ENCODE assay signal across 12 mouse cellular contexts in the genomic region with DNA sequence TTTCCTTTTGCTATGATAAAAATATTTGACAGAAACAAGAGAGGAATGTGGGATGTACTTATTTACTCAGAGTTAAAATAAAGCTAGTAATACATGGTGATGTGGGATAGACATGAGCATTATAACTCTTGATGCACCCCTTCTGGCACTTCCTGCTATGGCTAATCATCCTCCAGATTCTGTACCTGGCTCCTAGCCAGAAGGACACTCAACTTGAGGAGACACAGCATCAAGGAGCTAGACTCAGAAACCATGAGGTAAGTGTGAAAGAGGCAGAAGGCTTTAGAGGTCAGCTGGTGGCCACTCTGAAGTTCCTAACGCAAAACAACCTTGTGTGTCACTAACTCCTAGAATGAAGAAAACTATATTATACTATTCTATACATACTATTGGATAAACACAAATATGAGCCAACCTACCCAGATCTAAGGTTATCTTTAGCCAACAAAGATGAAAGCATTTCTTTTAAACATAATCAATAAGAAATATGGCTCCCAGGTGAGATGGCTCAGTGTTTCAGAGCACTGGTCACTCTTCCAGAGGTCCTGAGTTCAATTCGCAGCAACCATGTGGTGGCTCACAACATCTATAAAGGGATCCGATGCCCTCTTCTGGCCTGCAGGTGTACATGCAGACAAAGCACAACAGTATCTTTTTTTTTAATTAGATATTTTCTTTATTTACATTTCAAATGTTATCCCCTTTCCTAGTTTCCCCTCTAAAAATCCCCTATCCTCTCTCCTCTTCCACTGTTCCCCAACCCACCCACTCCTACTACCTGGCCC. TPM values are rescaled to one million over a fixed set of nuclear protein-coding genes. Genes with fewer than 3 reads are reported as not detected.
A peak's percentile ranks its signal among the peaks of the same experiment; 100 is the strongest.
DNase-seq lines count a peak whose midpoint lies in the region; ATAC-seq and TF ChIP-seq lines count a peak whose summit lies in the region.
"Had no signal": no experiment of that assay in that cellular context is flagged by ENCODE, and none has a peak within 500 bp of the region (broad histone marks: within the 10 kb centered on the region; RNA-seq: fewer than 3 reads in every experiment).

No protein-coding gene starts in this region.

- H3K9me3 ChIP-seq in midbrain, embryonic 13.5 days: 0 out of 2 replicates have a peak, but pooled peaks cover 3% of the 10 kb centered on the region
- H3K9me3 ChIP-seq: limb, embryonic 12.5 days had no signal

- no peak overlapping the region for H3K4me2 ChIP-seq in midbrain, embryonic 13.5 days (replicated peaks)
- H3K4me2 ChIP-seq: limb, embryonic 12.5 days had no signal

- no peak for TF ChIP-seq POLR2A in liver, adult 2 months (IDR thresholded peaks at IDR 0.05; ENCODE audit: extremely low read depth, insufficient read depth, low read length)

- DNase-seq in gastrocnemius, adult 2 months: no peak
- DNase-seq in gastrocnemius, postnatal 25 days: no peak
- DNase-seq in 3T3-L1 (ENCODE audit: low read depth, low spot score) (peak; percentile 60), NIH3T3 (ENCODE audit: low read depth) (peak; percentile 19)
- peak; percentile 12 for DNase-seq in liver, adult 2 months (ENCODE audit: extremely low read depth, low read depth, low spot score)
- DNase-seq in retina, embryonic 14.5 days (ENCODE audit: low spot score): no peak
- no peak for DNase-seq in lung, adult 18-20 months

- intact Hi-C loops in gastrocnemius, adult 2 months (cut with DNase I): no loop called here

- 57% methylated on average over 3 of the region's 3 CpGs for WGBS in liver, adult 2 months
- WGBS in midbrain, embryonic 13.5 days: 70% methylated on average over 3 of the region's 3 CpGs

- no peaks in the 10 kb centered on the region for H3K36me3 ChIP-seq in liver, adult 2 months (ENCODE audit: control insufficient read depth, insufficient read depth, low read length)
- no peaks in the 10 kb centered on the region for H3K36me3 ChIP-seq in midbrain, embryonic 13.5 days
- H3K36me3 ChIP-seq: limb, embryonic 12.5 days had no signal

- ATAC-seq in midbrain, embryonic 13.5 days: no peak

- H3K27ac ChIP-seq in gastrocnemius, adult 2 months: no peak overlapping the region
- no peak overlapping the region for H3K27ac ChIP-seq in liver, adult 2 months (replicated peaks; ENCODE audit: insufficient read depth, low read depth, low read length)
- H3K27ac ChIP-seq in midbrain, embryonic 13.5 days: no peak overlapping the region
- H3K27ac ChIP-seq: limb, embryonic 12.5 days had no signal

- no peaks in the 10 kb centered on the region for H3K27me3 ChIP-seq in liver, adult 2 months (ENCODE audit: control insufficient read depth, insufficient read depth, low read length)
- no peaks in the 10 kb centered on the region for H3K27me3 ChIP-seq in midbrain, embryonic 13.5 days
- H3K27me3 ChIP-seq: limb, embryonic 12.5 days had no signal

- H3K4me1 ChIP-seq in liver, adult 2 months (ENCODE audit: control insufficient read depth, insufficient read depth, low read length): no peaks in the 10 kb centered on the region
- no peaks in the 10 kb centered on the region for H3K4me1 ChIP-seq in midbrain, embryonic 13.5 days (replicated peaks)
- H3K4me1 ChIP-seq: limb, embryonic 12.5 days had no signal

- H3K79me2 ChIP-seq in liver, adult 2 months (ENCODE audit: control insufficient read depth, insufficient read depth, low read length): no peaks in the 10 kb centered on the region

- TF ChIP-seq CTCF in gastrocnemius, adult 2 months (IDR thresholded peaks at IDR 0.05): peak; percentile 29; the same call in 1 of the 2 replicates
- TF ChIP-seq CTCF in liver, adult 2 months (IDR thresholded peaks at IDR 0.05; ENCODE audit: low read depth, low read length): peak; percentile 37; the same call in 1 of the 2 replicates

- no peak overlapping the region for H3K9ac ChIP-seq in liver, adult 2 months (ENCODE audit: low read depth, low read length)
- H3K9ac ChIP-seq in midbrain, embryonic 13.5 days (replicated peaks): no peak overlapping the region
- H3K9ac ChIP-seq: limb, embryonic 12.5 days had no signal

- H3K4me3 ChIP-seq in gastrocnemius, adult 2 months: no peak overlapping the region
- no peak overlapping the region for H3K4me3 ChIP-seq in liver, adult 2 months (ENCODE audit: insufficient read depth, low read depth, low read length)
- no peak overlapping the region for H3K4me3 ChIP-seq in midbrain, embryonic 13.5 days (replicated peaks)
- H3K4me3 ChIP-seq: erythroblast, embryonic 14.5 days; limb, embryonic 12.5 days had no signal

RNA-seq across cellular contexts. Expression of gene Olfr465-ps1, which starts 10.6 kb away (rescaled TPM):
- total RNA-seq in gastrocnemius, adult 2 months (2021): not detected
- not detected for total RNA-seq in gastrocnemius, postnatal 25 days (2021)
- total RNA-seq in liver, adult 2 months (2014; rRNA removed): not detected in 2 replicates
- polyA plus RNA-seq in liver, adult 2 months (2012; rRNA removed): not detected in 2 replicates
- not detected in 2 replicates for polyA plus RNA-seq in midbrain, embryonic 13.5 days (2015; fragmentation: Nextera tagmentation; extraction: Ambion mirVana)
- polyA plus RNA-seq: C2C12; erythroblast, embryonic 14.5 days; heart, embryonic 14.5 days; limb, embryonic 12.5 days had no signal

RNA-seq across cellular contexts. Expression of gene Mfsd14b, which starts 14.5 kb away (rescaled TPM):
- 1 to 10 TPM; 5.6 to 8.6 TPM for total RNA-seq in gastrocnemius, adult 2 months (2021)
- 1 to 10 TPM; 7.5 to 8.3 TPM for total RNA-seq in gastrocnemius, postnatal 25 days (2021)
- total RNA-seq in liver, adult 2 months (2014; rRNA removed): 29.2 and 35.0 TPM in 2 replicates
- polyA plus RNA-seq in liver, adult 2 months (2012; rRNA removed): 10.0 and 11.8 TPM in 2 replicates
- polyA plus RNA-seq in midbrain, embryonic 13.5 days (2015; fragmentation: Nextera tagmentation; extraction: Ambion mirVana): 27.4 and 31.3 TPM in 2 replicates

RNA-seq across cellular contexts. Expression of gene Olfr466, which starts 22.8 kb away (rescaled TPM):
- not detected for total RNA-seq in gastrocnemius, adult 2 months (2021)
- not detected for total RNA-seq in gastrocnemius, postnatal 25 days (2021)
- total RNA-seq in liver, adult 2 months (2014; rRNA removed): not detected in 2 replicates
- polyA plus RNA-seq in liver, adult 2 months (2012; rRNA removed): not detected in 2 replicates
- polyA plus RNA-seq in midbrain, embryonic 13.5 days (2015; fragmentation: Nextera tagmentation; extraction: Ambion mirVana): not detected in 2 replicates
- polyA plus RNA-seq: C2C12; erythroblast, embryonic 14.5 days; heart, embryonic 14.5 days; limb, embryonic 12.5 days had no signal

Comparison
In these comparisons a context has a peak if more than half of its experiments do, and no peak if none do; other contexts are left out.
1. DNase-seq: peak in 3T3-L1 (single experiment), NIH3T3 (single experiment) and liver, adult 2 months (single experiment); none in gastrocnemius, adult 2 months (single experiment), gastrocnemius, postnatal 25 days (single experiment), retina, embryonic 14.5 days (single experiment) and lung, adult 18-20 months (0 of 2).